16 mouse cellular contexts compared by ENCODE assay signal in the genomic region with DNA sequence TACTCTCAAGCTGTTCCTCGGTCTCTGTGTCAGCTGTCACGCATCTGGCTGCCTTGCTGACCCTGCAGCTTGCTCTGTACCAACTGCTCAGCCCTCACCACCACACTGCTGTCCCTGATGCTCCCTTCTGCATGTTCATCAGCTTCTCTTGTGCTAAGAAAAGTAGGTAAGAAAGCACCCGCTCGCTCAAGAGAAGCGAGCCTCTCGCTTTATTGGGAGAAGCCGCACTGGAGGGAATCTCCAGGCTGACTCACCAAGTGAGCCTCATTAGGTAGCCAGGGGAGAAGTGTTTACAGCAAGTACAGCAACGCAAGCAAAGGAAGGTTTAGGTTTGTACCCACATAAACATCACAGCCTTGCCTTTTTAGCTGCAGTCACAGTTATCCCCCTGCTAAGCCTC.
"Had no signal": no experiment of that assay in that cellular context is flagged by ENCODE, and none has a peak within 500 bp of the region (broad histone marks: within the 10 kb centered on the region; RNA-seq: fewer than 3 reads in every experiment).

No protein-coding gene starts in this region.

- ATAC-seq: intestine, embryonic 15.5 days; liver, postnatal 0 days; midbrain, embryonic 16.5 days had no signal

- H3K4me3 ChIP-seq: intestine, embryonic 15.5 days; layer of hippocampus, adult 2 months; left cerebral cortex, adult 2 months; limb, embryonic 12.5 days; liver, embryonic 13.5 days; lung, embryonic 15.5 days; neural tube, embryonic 13.5 days; stomach, embryonic 15.5 days had no signal

- H3K27ac ChIP-seq: intestine, embryonic 15.5 days; layer of hippocampus, adult 2 months; left cerebral cortex, adult 2 months; limb, embryonic 12.5 days; liver, embryonic 13.5 days; lung, embryonic 15.5 days; neural tube, embryonic 13.5 days; stomach, embryonic 15.5 days had no signal

- H3K4me1 ChIP-seq: intestine, embryonic 15.5 days; limb, embryonic 12.5 days; liver, embryonic 13.5 days; lung, embryonic 15.5 days; stomach, embryonic 15.5 days had no signal

- H3K9me3 ChIP-seq: intestine, embryonic 15.5 days; limb, embryonic 12.5 days; liver, embryonic 13.5 days; lung, embryonic 15.5 days; neural tube, embryonic 13.5 days; stomach, embryonic 15.5 days had no signal

- H3K9ac ChIP-seq: intestine, embryonic 15.5 days; limb, embryonic 12.5 days; liver, embryonic 13.5 days; liver, postnatal 0 days; lung, embryonic 15.5 days; neural tube, embryonic 13.5 days; stomach, embryonic 15.5 days had no signal

- DNase-seq: kidney, adult 18-20 months; kidney, postnatal 10 days; kidney, postnatal 4 days; liver; liver, embryonic 13.5 days; liver, postnatal 0 days; lung, postnatal 14 days had no signal

- H3K27me3 ChIP-seq: intestine, embryonic 15.5 days; limb, embryonic 12.5 days; liver, embryonic 13.5 days; lung, embryonic 15.5 days; neural tube, embryonic 13.5 days; stomach, embryonic 15.5 days had no signal

- H3K4me2 ChIP-seq: intestine, embryonic 15.5 days; limb, embryonic 12.5 days; liver, embryonic 13.5 days; lung, embryonic 15.5 days; midbrain, embryonic 11.5 days; neural tube, embryonic 13.5 days; stomach, embryonic 15.5 days had no signal

- H3K36me3 ChIP-seq: intestine, embryonic 15.5 days; limb, embryonic 12.5 days; liver, embryonic 13.5 days; lung, embryonic 15.5 days; neural tube, embryonic 13.5 days; stomach, embryonic 15.5 days had no signal
